ENCODE assay signal across 24 mouse cellular contexts in the genomic region with DNA sequence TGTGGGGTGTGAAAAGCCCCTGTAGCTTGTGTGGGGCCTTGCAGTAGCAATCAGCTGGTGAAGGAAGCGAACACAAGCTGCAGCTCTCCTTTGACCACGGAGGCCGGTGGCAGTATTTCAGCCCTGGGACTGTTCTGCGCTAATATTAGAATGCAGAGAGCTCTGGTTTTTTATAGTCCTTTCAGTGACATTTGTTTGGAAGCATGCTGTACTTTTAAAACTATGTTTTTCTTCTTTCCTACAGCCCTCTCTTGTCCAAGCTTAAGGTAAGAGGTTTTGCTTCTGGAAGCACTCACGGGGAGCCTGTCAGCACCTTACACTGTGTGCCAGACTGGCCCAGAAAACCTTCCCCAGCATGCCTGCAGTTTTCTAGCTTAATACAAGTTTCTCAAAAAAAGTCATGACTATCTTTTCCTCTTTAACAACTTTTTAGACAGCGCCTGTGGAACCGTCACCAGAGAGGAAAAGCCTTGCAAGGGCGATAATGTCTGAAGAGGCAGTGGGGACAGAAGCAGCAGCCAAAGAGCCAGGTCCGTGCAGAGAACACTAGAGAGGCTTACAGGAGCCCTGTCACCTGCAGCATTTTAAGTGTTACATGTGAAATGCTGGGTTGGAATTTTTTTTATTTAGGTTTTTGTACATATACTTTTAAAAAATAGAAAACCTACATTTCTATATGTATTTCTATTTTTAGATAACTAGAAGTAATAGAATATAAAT. TPM values are rescaled to one million over a fixed set of nuclear protein-coding genes. Genes with fewer than 3 reads are reported as not detected.
DNase-seq lines count a peak whose midpoint lies in the region; ATAC-seq lines count a peak whose summit lies in the region.
"Had no signal": no experiment of that assay in that cellular context is flagged by ENCODE, and none has a peak within 500 bp of the region (broad histone marks: within the 10 kb centered on the region; RNA-seq: fewer than 3 reads in every experiment).

No protein-coding gene starts in this region.

- intact Hi-C loops in heart, postnatal 25 days (cut with DNase I), result no loop called here

- peaks cover 21% of the 10 kb centered on the region for H3K4me1 ChIP-seq in heart, embryonic 12.5 days (replicated peaks)
- peaks cover 16% of the 10 kb centered on the region for H3K4me1 ChIP-seq in heart, embryonic 15.5 days (replicated peaks)
- H3K4me1 ChIP-seq in hindbrain, embryonic 11.5 days (replicated peaks; ENCODE audit: control insufficient read depth, insufficient read depth, low read length), result no peaks in the 10 kb centered on the region
- H3K4me1 ChIP-seq: embryonic facial prominence, embryonic 12.5 days had no signal

- DNase-seq in heart, adult 8-10 months (ENCODE audit: low spot score), result peak; percentile 20
- no peak for DNase-seq in heart, postnatal 25 days (ENCODE audit: low spot score)
- DNase-seq in skeletal muscle tissue, adult 2 months (ENCODE audit: low read depth, low spot score), result peak; percentile 46
- no peak for DNase-seq in testis, postnatal 10 days (ENCODE audit: low spot score)
- no peak for DNase-seq in hindbrain, embryonic 11.5 days (ENCODE audit: low spot score)
- no peak for DNase-seq in kidney, adult 8-10 months
- DNase-seq: adrenal gland, adult 8-10 months; cerebellum, adult 18-20 months; cerebellum, postnatal 14 days; kidney, postnatal 25 days; layer of hippocampus, postnatal 36 days; liver, embryonic 13.5 days; lung, adult 2 months; lung, postnatal 14 days; midbrain, embryonic 14.5 days; right cerebral cortex, postnatal 4 days; thymus, postnatal 14 days had no signal

- H3K9me3 ChIP-seq in heart, embryonic 12.5 days (replicated peaks), result no peaks in the 10 kb centered on the region
- no peaks in the 10 kb centered on the region for H3K9me3 ChIP-seq in heart, embryonic 15.5 days (replicated peaks)
- no peaks in the 10 kb centered on the region for H3K9me3 ChIP-seq in hindbrain, embryonic 11.5 days (ENCODE audit: control insufficient read depth, low read length)
- H3K9me3 ChIP-seq: embryonic facial prominence, embryonic 12.5 days; hindbrain, embryonic 10.5 days; liver, embryonic 13.5 days had no signal

- peak overlapping the region; percentile 74 for H3K27ac ChIP-seq in heart, embryonic 12.5 days (ENCODE audit: poor library complexity, severe bottlenecking)
- peak overlapping the region; percentile 81 for H3K27ac ChIP-seq in heart, embryonic 15.5 days
- no peak overlapping the region for H3K27ac ChIP-seq in hindbrain, embryonic 11.5 days (ENCODE audit: low read depth, low read length)
- H3K27ac ChIP-seq: embryonic facial prominence, embryonic 12.5 days; hindbrain, embryonic 10.5 days; hindbrain, postnatal 0 days; layer of hippocampus, adult 2 months; liver, embryonic 13.5 days had no signal

- H3K9ac ChIP-seq in heart, embryonic 12.5 days, result no peak overlapping the region
- no peak overlapping the region for H3K9ac ChIP-seq in heart, embryonic 15.5 days
- no peak overlapping the region for H3K9ac ChIP-seq in hindbrain, embryonic 11.5 days (ENCODE audit: low read depth, low read length)
- H3K9ac ChIP-seq: embryonic facial prominence, embryonic 12.5 days; liver, embryonic 13.5 days had no signal

- no peaks in the 10 kb centered on the region for H3K27me3 ChIP-seq in heart, embryonic 12.5 days (replicated peaks)
- H3K27me3 ChIP-seq in heart, embryonic 15.5 days, result no peaks in the 10 kb centered on the region
- H3K27me3 ChIP-seq in hindbrain, embryonic 11.5 days (ENCODE audit: control insufficient read depth, insufficient read depth, low read length), result no peaks in the 10 kb centered on the region
- H3K27me3 ChIP-seq: embryonic facial prominence, embryonic 12.5 days; liver, embryonic 13.5 days had no signal

- H3K36me3 ChIP-seq in heart, embryonic 12.5 days, result peaks cover 12% of the 10 kb centered on the region
- peaks cover 11% of the 10 kb centered on the region for H3K36me3 ChIP-seq in heart, embryonic 15.5 days
- H3K36me3 ChIP-seq in hindbrain, embryonic 11.5 days (ENCODE audit: control insufficient read depth, insufficient read depth, low read length), result no peaks in the 10 kb centered on the region

- peak; percentile 77 for ATAC-seq in heart, embryonic 12.5 days (ENCODE audit: insufficient number of reproducible peaks, low FRiP score)
- ATAC-seq in heart, embryonic 15.5 days (replicated peaks; ENCODE audit: insufficient number of reproducible peaks, insufficient read depth, low FRiP score, low read depth), result peak; percentile 84
- ATAC-seq in hindbrain, embryonic 11.5 days (ENCODE audit: low FRiP score), result no peak
- ATAC-seq: hindbrain, postnatal 0 days; intestine, embryonic 16.5 days had no signal

- H3K4me2 ChIP-seq in heart, embryonic 12.5 days, result peak overlapping the region; percentile 15
- H3K4me2 ChIP-seq in heart, embryonic 15.5 days, result peak overlapping the region; percentile 16
- no peak overlapping the region for H3K4me2 ChIP-seq in hindbrain, embryonic 11.5 days (replicated peaks; ENCODE audit: low read depth, low read length)
- H3K4me2 ChIP-seq: embryonic facial prominence, embryonic 12.5 days; liver, embryonic 13.5 days had no signal

- WGBS in heart, embryonic 12.5 days, result 28% methylated on average over 9 of the region's 9 CpGs
- 40% methylated on average over 9 of the region's 9 CpGs for WGBS in heart, embryonic 15.5 days
- 88% methylated on average over 9 of the region's 9 CpGs for WGBS in hindbrain, embryonic 11.5 days

- no peak overlapping the region for H3K4me3 ChIP-seq in heart, embryonic 12.5 days
- no peak overlapping the region for H3K4me3 ChIP-seq in heart, embryonic 15.5 days
- H3K4me3 ChIP-seq in hindbrain, embryonic 11.5 days (ENCODE audit: low read depth, low read length), result no peak overlapping the region
- H3K4me3 ChIP-seq: embryonic facial prominence, embryonic 12.5 days; hindbrain, embryonic 10.5 days; layer of hippocampus, adult 2 months; liver, embryonic 13.5 days had no signal

RNA-seq across cellular contexts. Expression of gene Cnst, which starts 60.0 kb away (rescaled TPM):
- total RNA-seq in heart, adult 8-10 months (2022), result 10 to 100 TPM; 44.7 to 54.0 (median 46.4) TPM
- 10 to 100 TPM; 42.8 to 47.2 TPM for total RNA-seq in heart, postnatal 25 days (2021)
- 20.5 and 22.2 TPM in 2 replicates for polyA plus RNA-seq in heart, embryonic 12.5 days (2016; fragmentation: Nextera tagmentation; extraction: Ambion mirVana)
- 16.6 and 18.3 TPM in 2 replicates for polyA plus RNA-seq in heart, embryonic 15.5 days (2015; fragmentation: Nextera tagmentation; extraction: Ambion mirVana)
- polyA plus RNA-seq in hindbrain, embryonic 11.5 days (2014; fragmentation: Nextera tagmentation; extraction: Ambion mirVana), result 22.6 and 26.8 TPM in 2 replicates

Comparison
In these comparisons a context has a peak if more than half of its experiments do, and no peak if none do; other contexts are left out.
1. DNase-seq: peak in heart, adult 8-10 months (single experiment) and skeletal muscle tissue, adult 2 months (single experiment); none in heart, postnatal 25 days (single experiment), testis, postnatal 10 days (single experiment), hindbrain, embryonic 11.5 days (single experiment) and kidney, adult 8-10 months (0 of 2).